ENCODE assay signal across 11 mouse cellular contexts in genomic region chr17:31078581-31078980, GRCm38 (mm10). TPM values are rescaled to one million over a fixed set of nuclear protein-coding genes. Genes with fewer than 3 reads are reported as not detected.
DNase-seq lines count a peak whose midpoint lies in the region; ATAC-seq and TF ChIP-seq lines count a peak whose summit lies in the region.
"Had no signal": no experiment of that assay in that cellular context is flagged by ENCODE, and none has a peak within 500 bp of the region (broad histone marks: within the 10 kb centered on the region; RNA-seq: fewer than 3 reads in every experiment).

No protein-coding gene starts in this region.

- no peak for TF ChIP-seq CTCF in kidney, postnatal 0 days (IDR thresholded peaks at IDR 0.05; ENCODE audit: low read depth)

- H3K4me1 ChIP-seq in heart, embryonic 11.5 days (ENCODE audit: control insufficient read depth, insufficient read depth, low read length), result peaks cover 31% of the 10 kb centered on the region
- H3K4me1 ChIP-seq in kidney, postnatal 0 days (replicated peaks; ENCODE audit: insufficient read depth, low read length), result peaks cover 32% of the 10 kb centered on the region
- H3K4me1 ChIP-seq in embryonic facial prominence, embryonic 12.5 days, result peaks cover 25% of the 10 kb centered on the region
- H3K4me1 ChIP-seq in midbrain, embryonic 13.5 days (replicated peaks), result peaks cover 54% of the 10 kb centered on the region

- no peak for DNase-seq in heart, adult 11 months
- no peak for DNase-seq in kidney, postnatal 0 days (ENCODE audit: low spot score)
- DNase-seq in kidney, adult 9 months, result no peak
- no peak for DNase-seq in adrenal gland, adult (ENCODE audit: inconsistent age in 2 of 2, low spot score in 1 of 2)
- no peak for DNase-seq in embryo, embryonic 11 days
- DNase-seq: B cell, adult 2 months had no signal

- no peak overlapping the region for H3K9ac ChIP-seq in heart, embryonic 11.5 days (ENCODE audit: low read depth, low read length)
- no peak overlapping the region for H3K9ac ChIP-seq in kidney, postnatal 0 days (ENCODE audit: low read depth, low read length)
- H3K9ac ChIP-seq in embryonic facial prominence, embryonic 12.5 days, result no peak overlapping the region
- no peak overlapping the region for H3K9ac ChIP-seq in midbrain, embryonic 13.5 days (replicated peaks)
- H3K9ac ChIP-seq: midbrain, embryonic 12.5 days had no signal

- no peaks in the 10 kb centered on the region for H3K27me3 ChIP-seq in heart, embryonic 11.5 days (ENCODE audit: control insufficient read depth, insufficient read depth, low read length)
- no peaks in the 10 kb centered on the region for H3K27me3 ChIP-seq in kidney, postnatal 0 days (ENCODE audit: insufficient read depth, low read length)
- no peaks in the 10 kb centered on the region for H3K27me3 ChIP-seq in embryonic facial prominence, embryonic 12.5 days
- no peaks in the 10 kb centered on the region for H3K27me3 ChIP-seq in midbrain, embryonic 13.5 days
- H3K27me3 ChIP-seq: midbrain, embryonic 12.5 days had no signal

- H3K4me2 ChIP-seq in heart, embryonic 11.5 days, result no peak overlapping the region
- H3K4me2 ChIP-seq in kidney, postnatal 0 days (ENCODE audit: low read length), result no peak overlapping the region
- no peak overlapping the region for H3K4me2 ChIP-seq in embryonic facial prominence, embryonic 12.5 days (replicated peaks)
- no peak overlapping the region for H3K4me2 ChIP-seq in midbrain, embryonic 13.5 days (replicated peaks)
- H3K4me2 ChIP-seq: midbrain, embryonic 12.5 days had no signal

- peak overlapping the region; percentile 54; the same call in 1 of the 2 replicates for H3K27ac ChIP-seq in heart, embryonic 11.5 days (ENCODE audit: low read depth, low read length)
- peak overlapping the region; percentile 77 for H3K27ac ChIP-seq in kidney, postnatal 0 days
- H3K27ac ChIP-seq in embryonic facial prominence, embryonic 12.5 days, result peak overlapping the region; percentile 24; the same call in 1 of the 2 replicates
- H3K27ac ChIP-seq in midbrain, embryonic 13.5 days, result 0 out of 2 replicates have a peak overlapping the region, but pooled peaks have one; percentile 20

- ATAC-seq in heart, embryonic 11.5 days (replicated peaks; ENCODE audit: insufficient number of reproducible peaks, low FRiP score, low TSS enrichment), result no peak
- ATAC-seq in kidney, postnatal 0 days (replicated peaks; ENCODE audit: low FRiP score, low read depth), result no peak
- ATAC-seq in embryonic facial prominence, embryonic 12.5 days (ENCODE audit: insufficient number of reproducible peaks, insufficient read depth, low FRiP score, low TSS enrichment), result no peak
- ATAC-seq in midbrain, embryonic 13.5 days, result no peak
- ATAC-seq: forebrain, embryonic 14.5 days had no signal

- H3K36me3 ChIP-seq in heart, embryonic 11.5 days (ENCODE audit: control insufficient read depth, insufficient read depth, low read length), result no peaks in the 10 kb centered on the region
- no peaks in the 10 kb centered on the region for H3K36me3 ChIP-seq in kidney, postnatal 0 days (ENCODE audit: insufficient read depth, low read length)
- no peaks in the 10 kb centered on the region for H3K36me3 ChIP-seq in embryonic facial prominence, embryonic 12.5 days
- H3K36me3 ChIP-seq in midbrain, embryonic 13.5 days, result no peaks in the 10 kb centered on the region
- H3K36me3 ChIP-seq: midbrain, embryonic 12.5 days had no signal

- H3K4me3 ChIP-seq in heart, embryonic 11.5 days (ENCODE audit: low read depth, low read length), result no peak overlapping the region
- no peak overlapping the region for H3K4me3 ChIP-seq in kidney, postnatal 0 days (replicated peaks; ENCODE audit: low read depth, low read length)
- no peak overlapping the region for H3K4me3 ChIP-seq in embryonic facial prominence, embryonic 12.5 days
- H3K4me3 ChIP-seq in midbrain, embryonic 13.5 days (replicated peaks), result no peak overlapping the region
- H3K4me3 ChIP-seq: midbrain, embryonic 12.5 days had no signal

- no peaks in the 10 kb centered on the region for H3K9me3 ChIP-seq in heart, embryonic 11.5 days (replicated peaks; ENCODE audit: control insufficient read depth, low read length)
- no peaks in the 10 kb centered on the region for H3K9me3 ChIP-seq in kidney, postnatal 0 days (replicated peaks; ENCODE audit: low read length)
- no peaks in the 10 kb centered on the region for H3K9me3 ChIP-seq in embryonic facial prominence, embryonic 12.5 days
- no peaks in the 10 kb centered on the region for H3K9me3 ChIP-seq in midbrain, embryonic 13.5 days
- H3K9me3 ChIP-seq: midbrain, embryonic 12.5 days had no signal

- 81% methylated on average over 11 of the region's 11 CpGs for WGBS in heart, embryonic 11.5 days (ENCODE audit: insufficient replicate concordance)
- WGBS in kidney, postnatal 0 days, result 50% methylated on average over 11 of the region's 11 CpGs
- 78% methylated on average over 11 of the region's 11 CpGs for WGBS in embryonic facial prominence, embryonic 12.5 days
- WGBS in midbrain, embryonic 13.5 days, result 82% methylated on average over 11 of the region's 11 CpGs

RNA-seq across cellular contexts. Expression of gene Abcg1, which starts 21.1 kb away (rescaled TPM):
- polyA plus RNA-seq in heart, embryonic 11.5 days (2014; fragmentation: Nextera tagmentation; extraction: Ambion mirVana), result 4.6 and 6.4 TPM in 2 replicates
- polyA plus RNA-seq in kidney, postnatal 0 days (2015; fragmentation: Nextera tagmentation; extraction: Ambion mirVana), result 8.5 and 8.8 TPM in 2 replicates
- 14.6 and 15.4 TPM in 2 replicates for polyA plus RNA-seq in embryonic facial prominence, embryonic 12.5 days (2016; fragmentation: Nextera tagmentation; extraction: Ambion mirVana)
- 21.8 and 24.4 TPM in 2 replicates for polyA plus RNA-seq in midbrain, embryonic 13.5 days (2015; fragmentation: Nextera tagmentation; extraction: Ambion mirVana)

RNA-seq across cellular contexts. Expression of gene Tff3, which starts 50.9 kb away (rescaled TPM):
- polyA plus RNA-seq in heart, embryonic 11.5 days (2014; fragmentation: Nextera tagmentation; extraction: Ambion mirVana), result not detected in 2 replicates
- polyA plus RNA-seq in kidney, postnatal 0 days (2015; fragmentation: Nextera tagmentation; extraction: Ambion mirVana), result 0.52 and 1.1 TPM in 2 replicates
- not detected in 2 replicates for polyA plus RNA-seq in embryonic facial prominence, embryonic 12.5 days (2016; fragmentation: Nextera tagmentation; extraction: Ambion mirVana)
- polyA plus RNA-seq in midbrain, embryonic 13.5 days (2015; fragmentation: Nextera tagmentation; extraction: Ambion mirVana), result 0.97 and 2.0 TPM in 2 replicates

Comparison
In these comparisons a context has a peak if more than half of its experiments do, and no peak if none do; other contexts are left out.
1. H3K27ac ChIP-seq: peak in every context shown above with its lines; median percentile 77 in kidney, postnatal 0 days; 54 in heart, embryonic 11.5 days; 24 in embryonic facial prominence, embryonic 12.5 days; 20 in midbrain, embryonic 13.5 days.